Mouse (Mus musculus): ENCODE data around the gene Gm4567. TPM values are rescaled to one million over a fixed set of nuclear protein-coding genes. Genes with fewer than 3 reads are reported as not detected.
"Not testable (repeated sequence)": the region's sequence is repeated elsewhere in the genome, so short reads cannot be mapped to it uniquely, and the experiment has no call there.

Gene Gm4567
- not detected for polyA plus RNA-seq (2012; fragmentation: generic; extraction: Trizol)

- H3K4me3 ChIP-seq; H3K27me3 ChIP-seq (ENCODE audit: control insufficient read depth, insufficient read depth, insufficient read length); H3K79me2 ChIP-seq (ENCODE audit: control insufficient read depth, insufficient read depth); H3K4me2 ChIP-seq (ENCODE audit: low read depth); H3ac ChIP-seq (ENCODE audit: control insufficient read depth, insufficient read length); H3K36me3 ChIP-seq (ENCODE audit: control insufficient read depth, insufficient read depth): not testable (repeated sequence)
These were observed at the start of gene Gm4567 for GRCm38 (mm10) chr7:22719610-22720009. Gene Gm4567 (minus strand): TSS chr7:22719710.

- H3K4me2 ChIP-seq (ENCODE audit: low read depth); H3K36me3 ChIP-seq (ENCODE audit: control insufficient read depth, insufficient read depth); H3K27me3 ChIP-seq (ENCODE audit: control insufficient read depth, insufficient read depth, insufficient read length); H3ac ChIP-seq (ENCODE audit: control insufficient read depth, insufficient read length); H3K4me3 ChIP-seq; H3K79me2 ChIP-seq (ENCODE audit: control insufficient read depth, insufficient read depth): not testable (repeated sequence)
These were observed 41.9 kb upstream of the Gm4567 start, which contains the start of gene Vmn1r157 for GRCm38 (mm10) chr7:22761397-22761796. Gene Vmn1r157 (plus strand): TSS chr7:22761697.

DNA sequence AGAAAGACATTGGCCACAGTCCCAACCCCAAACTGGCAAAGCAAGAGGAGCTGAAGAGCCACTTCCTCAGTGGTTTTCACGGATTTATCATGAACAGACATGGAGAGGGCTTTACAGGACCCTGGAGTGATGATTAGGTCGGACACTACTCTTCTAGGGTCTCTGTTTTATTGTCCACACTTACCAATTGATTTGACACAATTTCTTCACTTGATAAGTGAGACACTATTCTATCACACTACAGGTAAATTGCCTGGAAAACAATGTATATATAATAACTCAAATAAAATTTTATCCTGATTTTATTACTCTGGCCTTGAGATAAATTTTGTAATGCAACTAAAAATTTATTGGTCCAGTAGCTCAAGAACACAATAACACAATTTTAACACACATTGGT is 27.3 kb downstream of the Gm4567 start, which contains the start of gene Gm8693:
Gene Gm8693 (minus strand): TSS at position 101 of the 400 bp plus-strand sequence.
- not testable (repeated sequence) for H3K36me3 ChIP-seq (ENCODE audit: control insufficient read depth, insufficient read depth); H3K27me3 ChIP-seq (ENCODE audit: control insufficient read depth, insufficient read depth, insufficient read length); H3K4me2 ChIP-seq (ENCODE audit: low read depth); H3K4me3 ChIP-seq; H3K79me2 ChIP-seq (ENCODE audit: control insufficient read depth, insufficient read depth); H3ac ChIP-seq (ENCODE audit: control insufficient read depth, insufficient read length)

Other genes with a start within 250 kb of the Gm4567 start
- not detected for gene Vmn1r151, start 220.0 kb downstream of the Gm4567 start, polyA plus RNA-seq (2012; fragmentation: generic; extraction: Trizol)
- not detected for gene Vmn1r152, start 196.7 kb downstream of the Gm4567 start, polyA plus RNA-seq (2012; fragmentation: generic; extraction: Trizol)
- gene Gm8677, start 184.8 kb downstream of the Gm4567 start, polyA plus RNA-seq (2012; fragmentation: generic; extraction: Trizol): not detected
- gene Gm4201, start 154.4 kb downstream of the Gm4567 start, polyA plus RNA-seq (2012; fragmentation: generic; extraction: Trizol): not detected
- gene Gm4565, start 131.6 kb downstream of the Gm4567 start, polyA plus RNA-seq (2012; fragmentation: generic; extraction: Trizol): not detected
- gene Vmn1r155, start 61.7 kb downstream of the Gm4567 start, polyA plus RNA-seq (2012; fragmentation: generic; extraction: Trizol): not detected
- gene Gm8693, start 27.4 kb downstream of the Gm4567 start, polyA plus RNA-seq (2012; fragmentation: generic; extraction: Trizol): not detected
- not detected for gene Vmn1r157, start 42.0 kb upstream of the Gm4567 start, polyA plus RNA-seq (2012; fragmentation: generic; extraction: Trizol)
- gene Vmn1r158, start 71.1 kb upstream of the Gm4567 start, polyA plus RNA-seq (2012; fragmentation: generic; extraction: Trizol): not detected
- gene Vmn1r159, start 123.9 kb upstream of the Gm4567 start, polyA plus RNA-seq (2012; fragmentation: generic; extraction: Trizol): not detected
- gene Vmn1r160, start 151.5 kb upstream of the Gm4567 start, polyA plus RNA-seq (2012; fragmentation: generic; extraction: Trizol): not detected

Measured in myocyte (in vitro differentiated cells).